Comparison of ENCODE assay signal across 9 mouse cellular contexts in genomic region chr13:60479862-60480730, GRCm38 (mm10).
DNase-seq lines count a peak whose midpoint lies in the region; ATAC-seq and TF ChIP-seq lines count a peak whose summit lies in the region.
"Had no signal": no experiment of that assay in that cellular context is flagged by ENCODE, and none has a peak within 500 bp of the region (broad histone marks: within the 10 kb centered on the region; RNA-seq: fewer than 3 reads in every experiment).

No protein-coding gene starts in this region.

- peak overlapping the region; percentile 25 for H3K4me3 ChIP-seq in lung, embryonic 15.5 days
- H3K4me3 ChIP-seq in hindbrain, embryonic 11.5 days (ENCODE audit: low read depth, low read length) = no peak overlapping the region
- H3K4me3 ChIP-seq in limb, embryonic 14.5 days (replicated peaks; ENCODE audit: low read length) = no peak overlapping the region
- H3K4me3 ChIP-seq in neural tube, embryonic 15.5 days (replicated peaks) = peak overlapping the region; percentile 35; the same call in 1 of the 2 replicates

- H3K27me3 ChIP-seq in lung, embryonic 15.5 days = peaks cover 9% of the 10 kb centered on the region; the same call in 1 of the 2 replicates
- H3K27me3 ChIP-seq in hindbrain, embryonic 11.5 days (ENCODE audit: control insufficient read depth, insufficient read depth, low read length) = no peaks in the 10 kb centered on the region
- H3K27me3 ChIP-seq in limb, embryonic 14.5 days (ENCODE audit: control insufficient read depth, insufficient read depth, low read length) = no peaks in the 10 kb centered on the region
- H3K27me3 ChIP-seq in neural tube, embryonic 15.5 days (replicated peaks) = peaks cover 11% of the 10 kb centered on the region

- peak overlapping the region; percentile 75 for H3K4me2 ChIP-seq in lung, embryonic 15.5 days
- no peak overlapping the region for H3K4me2 ChIP-seq in hindbrain, embryonic 11.5 days (replicated peaks; ENCODE audit: low read depth, low read length)
- H3K4me2 ChIP-seq in limb, embryonic 14.5 days (replicated peaks; ENCODE audit: low read depth, low read length, severe bottlenecking) = peak overlapping the region; percentile 77
- peak overlapping the region; percentile 66 for H3K4me2 ChIP-seq in neural tube, embryonic 15.5 days

- ATAC-seq in lung, embryonic 15.5 days (ENCODE audit: borderline replicate concordance, extremely low read depth, low FRiP score, low TSS enrichment) = peak; percentile 44; the same call in 1 of the 2 replicates
- ATAC-seq in hindbrain, embryonic 11.5 days (ENCODE audit: low FRiP score) = peak; percentile 13
- ATAC-seq in limb, embryonic 14.5 days (ENCODE audit: low FRiP score, low read depth) = no peak
- peak; percentile 23 for ATAC-seq in neural tube, embryonic 15.5 days (ENCODE audit: low FRiP score)

- H3K27ac ChIP-seq in lung, embryonic 15.5 days = peak overlapping the region; percentile 72
- H3K27ac ChIP-seq in hindbrain, embryonic 11.5 days (ENCODE audit: low read depth, low read length) = no peak overlapping the region
- peak overlapping the region; percentile 14; the same call in 1 of the 2 replicates for H3K27ac ChIP-seq in limb, embryonic 14.5 days (replicated peaks; ENCODE audit: low read depth, low read length)
- no peak overlapping the region for H3K27ac ChIP-seq in neural tube, embryonic 15.5 days (replicated peaks)

- peaks cover 25% of the 10 kb centered on the region for H3K4me1 ChIP-seq in lung, embryonic 15.5 days
- peaks cover 10% of the 10 kb centered on the region for H3K4me1 ChIP-seq in hindbrain, embryonic 11.5 days (replicated peaks; ENCODE audit: control insufficient read depth, insufficient read depth, low read length)
- peaks cover 20% of the 10 kb centered on the region for H3K4me1 ChIP-seq in limb, embryonic 14.5 days (ENCODE audit: control insufficient read depth, insufficient read depth, low read length)
- peaks cover 24% of the 10 kb centered on the region for H3K4me1 ChIP-seq in neural tube, embryonic 15.5 days

- H3K9ac ChIP-seq in lung, embryonic 15.5 days = no peak overlapping the region
- H3K9ac ChIP-seq in hindbrain, embryonic 11.5 days (ENCODE audit: low read depth, low read length) = no peak overlapping the region
- H3K9ac ChIP-seq in limb, embryonic 14.5 days (ENCODE audit: low read depth, low read length, severe bottlenecking) = no peak overlapping the region
- no peak overlapping the region for H3K9ac ChIP-seq in neural tube, embryonic 15.5 days (replicated peaks)

- DNase-seq in lung, postnatal 14 days = no peak
- DNase-seq in hindbrain, embryonic 11.5 days (ENCODE audit: low spot score) = peak; percentile 39
- no peak for DNase-seq in limb, embryonic 14.5 days (ENCODE audit: low spot score)
- no peak for DNase-seq in ovary, postnatal 10 days (ENCODE audit: low spot score)
- DNase-seq in urinary bladder, postnatal 36 days (ENCODE audit: low spot score in 2 of 2) = no peak
- no peak for DNase-seq in cerebellum, postnatal 10 days

- H3K36me3 ChIP-seq in lung, embryonic 15.5 days = no peaks in the 10 kb centered on the region
- H3K36me3 ChIP-seq in hindbrain, embryonic 11.5 days (ENCODE audit: control insufficient read depth, insufficient read depth, low read length) = no peaks in the 10 kb centered on the region
- H3K36me3 ChIP-seq in limb, embryonic 14.5 days (ENCODE audit: control insufficient read depth, insufficient read depth, low read length) = no peaks in the 10 kb centered on the region
- H3K36me3 ChIP-seq in neural tube, embryonic 15.5 days = no peaks in the 10 kb centered on the region
- H3K36me3 ChIP-seq: G1E had no signal

- TF ChIP-seq POLR2A in limb, embryonic 14.5 days (IDR thresholded peaks at IDR 0.05; ENCODE audit: borderline replicate concordance, extremely low read depth, insufficient read depth, insufficient read length) = no peak

- H3K9me3 ChIP-seq in lung, embryonic 15.5 days = no peaks in the 10 kb centered on the region
- H3K9me3 ChIP-seq in hindbrain, embryonic 11.5 days (ENCODE audit: control insufficient read depth, low read length) = no peaks in the 10 kb centered on the region
- peaks cover 4% of the 10 kb centered on the region; the same call in 1 of the 2 replicates for H3K9me3 ChIP-seq in limb, embryonic 14.5 days (ENCODE audit: control insufficient read depth, low read length)
- H3K9me3 ChIP-seq in neural tube, embryonic 15.5 days (replicated peaks) = 0 out of 2 replicates have a peak, but pooled peaks cover 2% of the 10 kb centered on the region

- 7% methylated on average over 13 of the region's 13 CpGs for WGBS in lung, embryonic 15.5 days
- 14% methylated on average over 13 of the region's 13 CpGs for WGBS in hindbrain, embryonic 11.5 days
- WGBS in limb, embryonic 14.5 days = 15% methylated on average over 13 of the region's 13 CpGs
- WGBS in neural tube, embryonic 15.5 days = 12% methylated on average over 13 of the region's 13 CpGs

Comparison
In these comparisons a context has a peak if more than half of its experiments do, and no peak if none do; other contexts are left out.
1. H3K27ac ChIP-seq: peak in lung, embryonic 15.5 days (single experiment) and limb, embryonic 14.5 days (single experiment); none in hindbrain, embryonic 11.5 days (single experiment) and neural tube, embryonic 15.5 days (single experiment).
2. H3K4me3 ChIP-seq: peak in lung, embryonic 15.5 days (single experiment) and neural tube, embryonic 15.5 days (single experiment); none in hindbrain, embryonic 11.5 days (single experiment) and limb, embryonic 14.5 days (single experiment).